Mouse (Mus musculus) embryonic facial prominence, embryonic 15.5 days (tissue): Measurements from ENCODE around the gene Nmur2. TPM values are rescaled to one million over a fixed set of nuclear protein-coding genes. Genes with fewer than 3 reads are reported as not detected.

Source experiments
- ATAC-seq: fragments of 200-750 bp; cut with Nextera tagmentation; 2 replicates; pipeline ENCODE4 v1.8.0; 2017; ENCODE audit warnings: low read depth, moderate TSS enrichment; ENCODE audit not compliant: insufficient number of reproducible peaks, low FRiP score, low TSS enrichment
- H3K27ac ChIP-seq: fragments of 300-500 bp; sonication (generic); replicated peaks from 2 replicates; pipeline ENCODE4 v1.5.1; 2015; ENCODE audit warnings: mild to moderate bottlenecking, inconsistent platforms
- H3K27me3 ChIP-seq: fragments of 300-500 bp; sonication (generic); 2 replicates; pipeline ENCODE4 v1.6.1; 2015; ENCODE audit warnings: inconsistent platforms
- H3K36me3 ChIP-seq: fragments of 300-500 bp; sonication (generic); 2 replicates; pipeline ENCODE4 v1.6.1; 2015; ENCODE audit warnings: mild to moderate bottlenecking, inconsistent platforms
- H3K4me1 ChIP-seq: fragments of 300-500 bp; sonication (generic); 2 replicates; pipeline ENCODE4 v1.6.1; 2015; ENCODE audit warnings: inconsistent platforms
- H3K4me2 ChIP-seq: fragments of 300-500 bp; sonication (generic); replicated peaks from 2 replicates; pipeline ENCODE4 v1.6.1; 2015; ENCODE audit warnings: mild to moderate bottlenecking, inconsistent platforms
- H3K4me3 ChIP-seq: fragments of 300-500 bp; sonication (generic); replicated peaks from 2 replicates; pipeline ENCODE4 v1.5.1; 2015; ENCODE audit warnings: mild to moderate bottlenecking, inconsistent platforms
- H3K9ac ChIP-seq: fragments of 300-500 bp; sonication (generic); 2 replicates; pipeline ENCODE4 v1.6.1; 2015; ENCODE audit warnings: inconsistent platforms
- H3K9me3 ChIP-seq: fragments of 300-500 bp; sonication (generic); replicated peaks from 2 replicates; pipeline ENCODE4 v1.6.1; 2016; ENCODE audit warnings: inconsistent platforms
- WGBS: fragments of 180-500 bp; shearing (Covaris S2); methylation state at CpG from one replicate; pipeline ENCODE4 v1.1.7; 2015; 5-methylcytosine and 5-hydroxymethylcytosine counted together
- polyA plus RNA-seq: library from polyadenylated mRNA; unstranded; fragments of >200 nt; fragmentation: Nextera tagmentation; extraction: Ambion mirVana; gene quantifications from 2 replicates; pipeline ENCODE4 v1.2.1, GENCODE M21; 2015

Gene Nmur2
- 0.20 TPM in 1 of 2 replicates, not detected in the other for polyA plus RNA-seq

DNA sequence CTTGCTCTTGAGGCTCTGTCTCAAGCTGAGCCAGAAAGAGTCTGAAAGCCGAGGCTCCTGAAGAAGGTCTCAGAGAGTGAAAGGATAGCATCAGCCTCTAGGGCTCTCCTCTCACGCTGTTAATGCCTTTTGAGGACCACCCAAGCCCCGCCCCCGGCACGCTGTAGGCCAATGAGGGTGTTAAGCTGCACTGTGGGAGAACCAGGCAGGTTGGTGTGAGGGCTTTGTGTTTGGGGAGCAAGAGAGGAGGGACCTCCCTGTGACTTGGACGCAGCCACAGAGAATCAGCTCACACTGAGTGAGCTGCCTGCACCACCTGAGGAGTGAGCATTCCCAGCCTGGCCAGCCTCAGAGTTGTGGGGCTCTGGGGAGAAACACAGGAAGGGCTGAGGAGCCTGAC, at the start of gene Nmur2:
Gene Nmur2 (minus strand): TSS at position 94 of the 400 bp plus-strand sequence.
- H3K36me3 ChIP-seq, result no peaks in the 10 kb centered on the region
- no peak within 1 kb of the TSS for H3K9ac ChIP-seq
- H3K4me3 ChIP-seq, result no peak within 1 kb of the TSS
- H3K27me3 ChIP-seq, result no peaks in the 10 kb centered on the region
- no peaks in the 10 kb centered on the region for H3K9me3 ChIP-seq
- ATAC-seq, result no peak
- H3K27ac ChIP-seq, result no peak within 1 kb of the TSS
- no peak within 1 kb of the TSS for H3K4me2 ChIP-seq
- H3K4me1 ChIP-seq, result no peaks in the 10 kb centered on the region
- WGBS, result 2% methylated on average over 6 of the region's 6 CpGs

DNA sequence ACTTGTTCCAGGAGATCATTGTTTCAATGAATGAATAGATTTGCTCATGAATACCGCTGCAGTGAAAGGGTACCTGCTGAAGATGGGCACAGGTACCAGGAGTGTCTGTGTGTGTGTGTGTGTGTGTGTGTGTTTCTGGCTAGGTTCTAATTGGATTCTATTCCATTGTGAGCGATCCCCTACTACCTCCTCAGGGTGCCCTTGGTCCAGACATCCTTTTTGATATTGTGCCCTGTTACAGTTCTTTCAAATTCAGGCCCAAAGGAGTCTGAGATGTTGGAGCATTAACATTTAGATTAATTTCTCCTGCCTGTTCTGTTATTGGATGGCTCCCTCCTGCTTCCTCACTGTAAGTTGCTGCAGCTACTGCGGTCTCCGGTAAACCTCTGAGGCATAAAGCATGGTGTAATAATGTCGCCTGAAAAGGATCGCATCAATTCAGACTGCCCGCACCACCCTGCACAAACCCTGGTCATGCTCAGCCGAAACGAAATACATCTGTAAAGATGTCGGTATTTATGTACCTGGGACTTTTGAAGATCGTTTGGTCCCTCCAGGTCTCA, 48.4 kb upstream of the Nmur2 start:
- 68% methylated on average over 11 of the region's 11 CpGs for WGBS
- no peak for ATAC-seq

GRCm38 (mm10) chr11:56072131-56072530, 31.3 kb upstream of the Nmur2 start:
- no peak overlapping the region for H3K4me2 ChIP-seq
- H3K27ac ChIP-seq, result no peak overlapping the region
- ATAC-seq, result no peak
- no peaks in the 10 kb centered on the region for H3K36me3 ChIP-seq
- H3K9ac ChIP-seq, result no peak overlapping the region
- WGBS, result 76% methylated on average over 7 of the region's 7 CpGs
- H3K4me1 ChIP-seq, result no peaks in the 10 kb centered on the region
- no peaks in the 10 kb centered on the region for H3K9me3 ChIP-seq
- H3K27me3 ChIP-seq, result no peaks in the 10 kb centered on the region
- no peak overlapping the region for H3K4me3 ChIP-seq

More for the DNA sequence above, 48.4 kb upstream of the Nmur2 start:
- H3K9me3 ChIP-seq, result no peaks in the 10 kb centered on the region
- H3K4me2 ChIP-seq, result no peak overlapping the region
- H3K9ac ChIP-seq, result no peak overlapping the region
- H3K4me3 ChIP-seq, result no peak overlapping the region
- no peaks in the 10 kb centered on the region for H3K4me1 ChIP-seq
- H3K27me3 ChIP-seq, result no peaks in the 10 kb centered on the region
- no peaks in the 10 kb centered on the region for H3K36me3 ChIP-seq
- H3K27ac ChIP-seq, result no peak overlapping the region

DNA sequence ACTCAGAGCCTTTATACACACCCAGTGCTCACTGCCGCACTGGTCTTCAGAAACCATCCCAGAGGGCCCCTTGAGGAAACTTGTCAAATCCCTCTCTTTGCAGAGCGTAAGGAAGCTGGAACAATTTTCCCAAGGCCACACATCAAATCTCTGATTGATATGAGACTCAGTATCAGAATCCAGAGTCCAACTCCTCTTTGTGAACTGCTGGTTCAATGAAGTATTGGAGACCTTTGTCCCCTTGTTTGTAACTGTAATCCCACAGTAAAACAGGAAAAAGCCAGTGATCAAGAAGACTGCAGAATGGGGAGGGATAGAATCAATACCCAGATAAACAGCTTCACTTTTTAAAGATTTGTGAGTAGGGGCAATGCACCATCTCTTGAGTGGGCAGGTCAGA, 28.8 kb upstream of the Nmur2 start:
- no peaks in the 10 kb centered on the region for H3K27me3 ChIP-seq
- no peaks in the 10 kb centered on the region for H3K36me3 ChIP-seq
- no peak for ATAC-seq

DNA sequence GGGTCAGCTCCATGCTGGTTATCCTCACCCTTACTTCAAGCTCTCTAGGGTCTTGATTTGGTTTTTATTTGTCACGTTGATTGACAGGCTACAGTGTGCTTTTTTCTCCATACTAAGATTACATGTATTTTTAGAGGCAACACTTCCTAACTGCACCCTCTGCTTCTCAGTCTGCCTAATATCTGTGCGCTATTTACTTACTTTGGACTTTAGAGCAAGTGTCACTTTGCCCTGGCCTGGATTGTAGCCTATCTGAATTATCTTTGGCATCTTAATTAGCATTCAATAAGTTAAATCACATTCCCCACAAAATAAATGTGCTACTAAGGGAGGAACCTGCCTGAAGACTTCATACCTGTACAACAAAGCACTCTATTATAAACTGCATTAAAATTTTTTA, 24.3 kb upstream of the Nmur2 start:
- H3K9ac ChIP-seq, result no peak overlapping the region
- H3K27me3 ChIP-seq, result no peaks in the 10 kb centered on the region
- no peaks in the 10 kb centered on the region for H3K36me3 ChIP-seq
- WGBS, result 83% methylated on average over 2 of the region's 2 CpGs
- H3K27ac ChIP-seq, result no peak overlapping the region
- H3K9me3 ChIP-seq, result no peaks in the 10 kb centered on the region
- ATAC-seq, result no peak
- no peak overlapping the region for H3K4me3 ChIP-seq
- no peaks in the 10 kb centered on the region for H3K4me1 ChIP-seq
- no peak overlapping the region for H3K4me2 ChIP-seq

More for the DNA sequence above, 28.8 kb upstream of the Nmur2 start:
- H3K9ac ChIP-seq, result no peak overlapping the region
- H3K27ac ChIP-seq, result no peak overlapping the region
- 88% methylated on average over 2 of the region's 2 CpGs for WGBS
- no peak overlapping the region for H3K4me3 ChIP-seq
- no peaks in the 10 kb centered on the region for H3K4me1 ChIP-seq
- H3K4me2 ChIP-seq, result no peak overlapping the region
- H3K9me3 ChIP-seq, result no peaks in the 10 kb centered on the region

GRCm38 (mm10) chr11:56064575-56064974, 23.8 kb upstream of the Nmur2 start:
- Histone ChIP-seq H3K4me1 (no peaks in the 10 kb centered on the region), H3K4me2 (no peak overlapping the region), H3K4me3 (no peak overlapping the region), H3K9me3 (no peaks in the 10 kb centered on the region), H3K36me3 (no peaks in the 10 kb centered on the region), H3K27ac (no peak overlapping the region), H3K27me3 (no peaks in the 10 kb centered on the region), H3K9ac (no peak overlapping the region)
- no peak for ATAC-seq
- WGBS, result 34% methylated on average over 4 of the region's 4 CpGs

GRCm38 (mm10) chr11:56059236-56059635, 18.4 kb upstream of the Nmur2 start:
- no peak overlapping the region for H3K4me2 ChIP-seq
- H3K4me3 ChIP-seq, result no peak overlapping the region
- no peaks in the 10 kb centered on the region for H3K36me3 ChIP-seq
- no peak overlapping the region for H3K9ac ChIP-seq
- ATAC-seq, result no peak
- H3K27me3 ChIP-seq, result no peaks in the 10 kb centered on the region
- WGBS, result 48% methylated on average over 3 of the region's 3 CpGs
- H3K27ac ChIP-seq, result no peak overlapping the region
- no peaks in the 10 kb centered on the region for H3K4me1 ChIP-seq
- no peaks in the 10 kb centered on the region for H3K9me3 ChIP-seq

GRCm38 (mm10) chr11:56054439-56054838, 13.6 kb upstream of the Nmur2 start:
- Histone ChIP-seq H3K4me1 (no peaks in the 10 kb centered on the region), H3K27me3 (no peaks in the 10 kb centered on the region), H3K36me3 (no peaks in the 10 kb centered on the region), H3K9ac (no peak overlapping the region), H3K4me2 (no peak overlapping the region), H3K9me3 (no peaks in the 10 kb centered on the region), H3K27ac (no peak overlapping the region), H3K4me3 (no peak overlapping the region)
- 56% methylated on average over 7 of the region's 7 CpGs for WGBS
- no peak for ATAC-seq

DNA sequence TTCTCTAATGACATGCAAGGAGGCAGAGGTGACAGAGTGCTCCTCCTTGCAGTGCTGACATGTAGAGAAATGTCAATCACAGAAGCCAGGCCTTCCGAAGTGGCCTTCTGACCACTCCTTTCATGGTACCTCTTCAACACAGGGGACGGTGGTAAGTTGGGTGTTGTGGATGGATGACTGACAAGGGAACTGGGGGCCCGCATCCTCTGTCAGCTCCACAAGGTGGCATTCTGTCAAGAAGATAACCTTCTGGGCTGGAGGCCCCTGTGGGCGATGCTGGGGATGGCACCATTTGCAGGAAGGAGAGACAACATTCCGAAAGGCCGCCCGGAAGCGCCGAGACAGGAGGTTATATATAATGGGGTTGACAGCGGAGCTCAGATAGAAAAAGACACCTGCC, 14.0 kb downstream of the Nmur2 start:
- no peak overlapping the region for H3K4me2 ChIP-seq
- H3K9ac ChIP-seq, result no peak overlapping the region
- 82% methylated on average over 10 of the region's 10 CpGs for WGBS
- no peak overlapping the region for H3K27ac ChIP-seq
- H3K4me1 ChIP-seq, result no peaks in the 10 kb centered on the region
- H3K4me3 ChIP-seq, result no peak overlapping the region
- H3K9me3 ChIP-seq, result no peaks in the 10 kb centered on the region
- no peaks in the 10 kb centered on the region for H3K36me3 ChIP-seq
- no peaks in the 10 kb centered on the region for H3K27me3 ChIP-seq
- no peak for ATAC-seq

GRCm38 (mm10) chr11:56025746-56026570, 14.9 kb downstream of the Nmur2 start:
- Histone ChIP-seq H3K27me3 (no peaks in the 10 kb centered on the region), H3K9me3 (no peaks in the 10 kb centered on the region), H3K4me2 (no peak overlapping the region), H3K4me3 (no peak overlapping the region), H3K36me3 (no peaks in the 10 kb centered on the region), H3K9ac (no peak overlapping the region), H3K4me1 (no peaks in the 10 kb centered on the region), H3K27ac (no peak overlapping the region)
- WGBS, result 66% methylated on average over 10 of the region's 10 CpGs
- no peak for ATAC-seq

DNA sequence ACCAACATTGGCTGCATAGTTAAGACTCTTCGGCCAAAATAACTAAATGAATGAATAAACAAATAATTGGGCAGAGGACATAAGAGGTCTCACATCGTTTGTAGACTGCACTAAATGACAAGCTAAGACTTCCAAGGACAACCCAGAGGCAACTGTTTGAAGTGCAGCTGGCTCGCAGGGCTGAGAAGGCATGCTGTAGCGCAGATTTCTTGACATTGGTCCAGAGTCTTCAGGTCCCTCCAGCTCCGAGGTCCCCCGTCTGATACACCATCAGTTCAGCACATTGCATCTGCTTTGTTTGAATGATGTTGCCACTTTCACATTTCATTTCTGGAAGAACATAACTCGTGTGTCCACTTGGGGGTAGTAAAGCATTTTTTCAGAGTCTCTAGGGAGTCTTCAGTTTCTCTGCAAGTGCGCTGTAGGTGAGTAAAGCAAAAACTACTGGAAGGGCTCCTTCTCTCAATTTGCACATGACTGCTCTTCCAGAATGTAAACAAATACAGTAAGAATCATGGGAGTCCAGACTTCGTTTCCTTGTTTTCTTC, 27.2 kb downstream of the Nmur2 start:
- no peak overlapping the region for H3K4me3 ChIP-seq
- no peaks in the 10 kb centered on the region for H3K9me3 ChIP-seq
- H3K36me3 ChIP-seq, result no peaks in the 10 kb centered on the region
- 39% methylated on average over 9 of the region's 9 CpGs for WGBS
- no peak for ATAC-seq
- no peak overlapping the region for H3K27ac ChIP-seq
- H3K9ac ChIP-seq, result no peak overlapping the region
- no peaks in the 10 kb centered on the region for H3K4me1 ChIP-seq
- H3K4me2 ChIP-seq, result no peak overlapping the region
- H3K27me3 ChIP-seq, result no peaks in the 10 kb centered on the region; the same call in 1 of the 2 replicates
